Mouse (Mus musculus) olfactory bulb, adult 2 months (tissue): ENCODE measurements around the gene Vwa2. TPM values are rescaled to one million over a fixed set of nuclear protein-coding genes. Genes with fewer than 3 reads are reported as not detected.
A peak's percentile ranks its signal among the peaks of the same experiment; 100 is the strongest.

ENCODE experiments used
- H3K27ac ChIP-seq: fragments of 200-500 bp; 2 replicates; pipeline ENCODE4 v1.5.1; 2012; ENCODE audit warnings: low read depth, low read length; ENCODE audit not compliant: insufficient read depth
- H3K4me1 ChIP-seq: fragments of 200-500 bp; 2 replicates; pipeline ENCODE4 v1.6.1; 2012; ENCODE audit warnings: low read length; ENCODE audit not compliant: control insufficient read depth, insufficient read depth
- H3K4me3 ChIP-seq: fragments of 200-500 bp; 2 replicates; pipeline ENCODE4 v1.5.1; 2012; ENCODE audit warnings: mild to moderate bottlenecking, low read depth, low read length, moderate library complexity; ENCODE audit not compliant: insufficient read depth
- CTCF ChIP-seq: fragments of 200-500 bp; IDR thresholded peaks from 2 replicates; pipeline ENCODE4 v1.5.1; 2012; ENCODE audit warnings: low read depth, mild to moderate bottlenecking, low read length, moderate library complexity; ENCODE audit not compliant: insufficient read depth
- POLR2A ChIP-seq: fragments of 200-500 bp; IDR thresholded peaks from 2 replicates; pipeline ENCODE4 v1.6.1; 2012; ENCODE audit warnings: mild to moderate bottlenecking, low read depth, low read length, moderate library complexity; ENCODE audit not compliant: insufficient read depth
- WGBS: fragments of 180-500 bp; shearing (Covaris S2); methylation state at CpG from one replicate; pipeline ENCODE4 v1.1.7; 2018; 5-methylcytosine and 5-hydroxymethylcytosine counted together
- polyA plus RNA-seq: library from polyadenylated mRNA; stranded (reverse); fragments of >200 nt; gene quantifications from 2 replicates; pipeline ENCODE4 v1.2.4, GENCODE M21; 2012; ENCODE audit warnings: low replicate concordance; ENCODE audit not compliant: missing spikeins, insufficient read depth, insufficient read length

Vwa2 gene
- polyA plus RNA-seq, 1 experiment = not detected

DNA sequence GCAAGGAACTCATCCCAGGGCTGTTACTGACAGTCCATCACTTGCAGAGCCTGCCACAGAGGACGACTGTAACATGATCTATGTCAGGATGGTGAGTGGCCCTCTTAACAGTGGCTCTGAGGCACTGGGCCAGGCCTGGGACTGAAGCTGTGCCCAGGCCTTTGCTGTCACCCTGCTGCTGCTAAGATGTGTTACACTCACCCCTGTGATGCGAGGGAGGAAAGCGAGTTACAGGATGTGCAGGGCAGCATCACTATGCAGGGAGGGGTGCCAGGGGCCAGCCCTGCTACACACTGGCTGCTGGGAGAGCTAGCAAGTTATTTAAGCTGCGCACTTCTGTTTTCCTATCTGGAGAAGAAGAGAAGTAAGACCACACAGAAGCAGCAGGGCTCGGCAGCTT, 17.6 kb upstream of the Vwa2 start:
- 79% methylated on average over 5 of the region's 5 CpGs for WGBS
- no peak for TF ChIP-seq CTCF
- TF ChIP-seq POLR2A = no peak
- H3K4me3 ChIP-seq = no peak overlapping the region
- no peak overlapping the region for H3K27ac ChIP-seq
- H3K4me1 ChIP-seq = no peaks in the 10 kb centered on the region

DNA sequence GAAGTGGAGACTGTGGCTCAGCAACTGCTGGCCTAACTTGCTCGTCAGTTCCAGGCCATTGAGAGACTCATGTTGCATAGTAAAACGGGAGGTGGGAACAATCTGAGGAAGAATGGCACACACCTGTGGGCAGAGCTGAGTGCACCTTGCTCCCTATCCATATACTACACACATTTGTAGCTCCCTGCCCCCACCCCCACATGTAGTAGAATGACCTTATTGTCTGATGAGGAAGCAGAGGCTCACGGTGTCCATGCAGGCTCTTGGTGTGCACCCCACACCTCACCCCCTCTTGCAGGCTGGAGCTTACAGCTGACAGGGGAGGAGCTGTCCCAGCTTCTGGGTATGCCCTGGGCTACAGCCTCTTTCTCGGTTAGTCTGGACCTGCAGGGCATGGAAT, 6.3 kb upstream of the Vwa2 start:
- WGBS = 90% methylated on average over 4 of the region's 4 CpGs
- no peak overlapping the region for H3K27ac ChIP-seq
- TF ChIP-seq POLR2A = no peak
- no peak for TF ChIP-seq CTCF
- no peaks in the 10 kb centered on the region for H3K4me1 ChIP-seq
- H3K4me3 ChIP-seq = no peak overlapping the region

- H3K4me3 ChIP-seq = peak overlapping the region; percentile 25
- no peak for TF ChIP-seq CTCF
- TF ChIP-seq POLR2A = no peak
- H3K27ac ChIP-seq = no peak overlapping the region
- peaks cover 14% of the 10 kb centered on the region for H3K4me1 ChIP-seq
- WGBS = 13% methylated on average over 30 of the region's 30 CpGs
Measured at GRCm38 (mm10) chr19:56874601-56875315, 709 bp downstream of the Vwa2 start.

DNA sequence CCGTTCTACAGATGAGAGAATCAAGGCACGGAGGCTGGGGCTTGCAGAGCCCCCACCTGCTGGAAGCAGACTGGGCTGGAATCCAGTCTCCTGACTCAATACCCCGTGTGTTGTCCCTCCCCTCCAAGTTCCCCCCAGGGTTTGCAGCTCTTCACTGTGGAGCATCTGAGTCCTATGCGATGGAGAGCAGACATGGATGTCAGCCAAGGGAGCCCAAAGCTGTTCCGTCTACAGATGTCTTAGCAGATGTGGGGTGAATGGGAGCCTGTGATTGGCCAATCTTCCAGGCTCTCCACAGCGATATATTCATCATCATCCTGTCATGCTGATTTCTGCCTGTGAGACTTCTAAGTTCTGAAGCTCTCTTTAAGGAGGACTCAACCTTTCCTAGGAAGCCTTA, 3.3 kb downstream of the Vwa2 start:
- no peak overlapping the region for H3K27ac ChIP-seq
- H3K4me3 ChIP-seq = no peak overlapping the region
- peaks cover 14% of the 10 kb centered on the region for H3K4me1 ChIP-seq
- TF ChIP-seq POLR2A (no peak), CTCF (no peak)
- WGBS = 37% methylated on average over 6 of the region's 6 CpGs

DNA sequence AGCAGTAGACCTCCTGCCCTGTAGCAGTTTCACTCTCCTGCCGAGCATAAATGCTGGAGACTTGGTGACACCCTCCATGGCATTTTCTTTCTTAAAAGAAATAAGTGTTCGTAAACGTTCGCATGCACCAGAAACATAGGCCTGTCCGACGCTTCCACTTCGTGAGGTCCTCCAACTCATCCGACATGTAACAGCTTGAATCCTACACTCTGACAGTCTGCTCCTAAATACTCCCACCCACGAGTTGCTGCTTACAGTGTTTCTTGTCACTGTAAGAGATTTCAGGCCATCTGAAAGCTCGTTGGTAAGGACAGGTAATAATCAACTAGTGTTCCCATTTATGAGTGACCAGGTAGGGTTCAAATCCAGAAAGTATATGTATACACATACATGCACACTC, 13.8 kb downstream of the Vwa2 start:
- TF ChIP-seq CTCF = no peak
- TF ChIP-seq POLR2A = no peak
- WGBS = 84% methylated on average over 10 of the region's 10 CpGs
- no peak overlapping the region for H3K27ac ChIP-seq
- no peak overlapping the region for H3K4me3 ChIP-seq
- 0 out of 2 replicates have a peak, but pooled peaks cover 2% of the 10 kb centered on the region for H3K4me1 ChIP-seq

GRCm38 (mm10) chr19:56888654-56889053, 14.6 kb downstream of the Vwa2 start:
- H3K4me3 ChIP-seq = no peak overlapping the region
- H3K4me1 ChIP-seq = 0 out of 2 replicates have a peak, but pooled peaks cover 2% of the 10 kb centered on the region
- TF ChIP-seq CTCF (no peak), POLR2A (no peak)
- H3K27ac ChIP-seq = no peak overlapping the region
- WGBS = 56% methylated on average over 5 of the region's 5 CpGs

- no peak overlapping the region for H3K4me3 ChIP-seq
- no peak for TF ChIP-seq CTCF
- no peak for TF ChIP-seq POLR2A
- H3K27ac ChIP-seq = no peak overlapping the region
- 0 out of 2 replicates have a peak, but pooled peaks cover 2% of the 10 kb centered on the region for H3K4me1 ChIP-seq
- 56% methylated on average over 2 of the region's 2 CpGs for WGBS
Measured at GRCm38 (mm10) chr19:56891438-56891837, 17.4 kb downstream of the Vwa2 start.

DNA sequence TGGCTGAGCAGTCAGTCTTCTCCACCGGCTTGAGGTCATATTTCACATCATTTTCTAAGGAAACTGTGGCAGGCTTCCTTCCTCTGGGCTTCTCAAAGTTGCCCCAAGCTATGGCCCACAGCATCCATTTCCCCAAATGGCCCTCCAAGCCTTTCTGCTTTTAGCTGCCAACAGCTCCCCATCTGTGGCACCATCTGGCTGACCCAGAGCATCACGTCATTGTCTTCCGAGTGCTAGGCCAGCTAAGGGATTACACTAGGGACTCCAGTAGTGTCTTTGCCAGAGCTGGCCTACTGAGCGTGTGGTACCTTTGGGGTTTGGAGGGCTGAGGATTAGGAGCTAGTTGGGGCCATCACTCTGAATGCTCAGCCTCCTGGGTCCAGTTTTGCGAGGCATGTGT, 18.5 kb downstream of the Vwa2 start:
- no peak for TF ChIP-seq POLR2A
- no peak for TF ChIP-seq CTCF
- WGBS = 94% methylated on average over 5 of the region's 5 CpGs
- 0 out of 2 replicates have a peak, but pooled peaks cover 2% of the 10 kb centered on the region for H3K4me1 ChIP-seq
- H3K27ac ChIP-seq = no peak overlapping the region
- no peak overlapping the region for H3K4me3 ChIP-seq

- TF ChIP-seq CTCF (no peak), POLR2A (no peak)
- Histone ChIP-seq H3K4me3 (no peak overlapping the region), H3K4me1 (0 out of 2 replicates have a peak, but pooled peaks cover 2% of the 10 kb centered on the region), H3K27ac (no peak overlapping the region)
- 93% methylated on average over 5 of the region's 5 CpGs for WGBS
Measured at GRCm38 (mm10) chr19:56893326-56893725, 19.3 kb downstream of the Vwa2 start.

DNA sequence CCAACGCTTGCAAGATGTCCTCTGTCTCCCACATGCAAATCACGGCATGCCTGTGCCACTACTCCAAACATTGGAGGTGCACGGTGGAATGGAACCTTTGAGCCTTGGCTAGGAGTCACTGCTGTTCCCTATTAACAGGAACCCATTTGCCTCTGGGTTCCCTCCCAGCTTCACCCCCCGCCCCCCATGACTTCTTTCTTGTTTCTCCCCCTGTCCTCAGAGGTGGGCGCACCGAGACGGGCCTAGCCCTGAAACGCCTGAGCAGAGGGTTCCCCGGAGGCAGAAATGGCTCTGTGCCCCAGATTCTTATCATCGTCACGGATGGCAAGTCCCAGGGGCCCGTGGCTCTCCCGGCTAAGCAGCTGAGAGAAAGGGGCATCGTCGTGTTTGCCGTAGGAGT, 23.6 kb downstream of the Vwa2 start:
- H3K27ac ChIP-seq = no peak overlapping the region
- TF ChIP-seq POLR2A (no peak), CTCF (no peak)
- H3K4me1 ChIP-seq = no peaks in the 10 kb centered on the region
- WGBS = 92% methylated on average over 16 of the region's 16 CpGs
- H3K4me3 ChIP-seq = no peak overlapping the region
